Mouse (Mus musculus) intestine, embryonic 16.5 days (tissue): ENCODE measurements at regions not wholly inside any gene's neighbourhood (a gene's known extent, or its start where the extent isn't known, plus 50 kb on each side); places are given as distances from the start of the nearest gene placed in this dataset.

Source experiments
- ATAC-seq: fragments of 200-750 bp; cut with Nextera tagmentation; 2 replicates; pipeline ENCODE4 v1.8.0; 2017; ENCODE audit warnings: moderate TSS enrichment, moderate library complexity
- H3K27ac ChIP-seq: fragments of 300-500 bp; sonication (generic); 2 replicates; pipeline ENCODE4 v1.5.1; 2014; ENCODE audit warnings: mild to moderate bottlenecking, low read length
- H3K27me3 ChIP-seq: fragments of 300-500 bp; sonication (generic); replicated peaks from 2 replicates; pipeline ENCODE4 v1.6.1; 2014; ENCODE audit warnings: low read length, control low read depth, mixed read lengths; ENCODE audit not compliant: control insufficient read depth, insufficient read depth
- H3K36me3 ChIP-seq: fragments of 300-500 bp; sonication (generic); 2 replicates; pipeline ENCODE4 v1.6.1; 2014; ENCODE audit warnings: low read length, control low read depth; ENCODE audit not compliant: control insufficient read depth, insufficient read depth
- H3K4me1 ChIP-seq: fragments of 300-500 bp; sonication (generic); 2 replicates; pipeline ENCODE4 v1.6.1; 2014; ENCODE audit warnings: low read length, control low read depth, mixed read lengths; ENCODE audit not compliant: control insufficient read depth, insufficient read depth
- H3K4me2 ChIP-seq: fragments of 300-500 bp; sonication (generic); 2 replicates; pipeline ENCODE4 v1.6.1; 2014; ENCODE audit warnings: low read depth, low read length, control low read depth
- H3K4me3 ChIP-seq: fragments of 300-500 bp; sonication (generic); 2 replicates; pipeline ENCODE4 v1.5.1; 2014; ENCODE audit warnings: mild to moderate bottlenecking, low read length
- H3K9ac ChIP-seq: fragments of 300-500 bp; sonication (generic); 2 replicates; pipeline ENCODE4 v1.6.1; 2014; ENCODE audit warnings: low read depth, low read length
- H3K9me3 ChIP-seq: fragments of 300-500 bp; sonication (generic); 2 replicates; pipeline ENCODE4 v1.6.1; 2016; ENCODE audit warnings: low read length, control low read depth; ENCODE audit not compliant: control insufficient read depth
- WGBS: fragments of 180-500 bp; shearing (Covaris S2); extraction: QIAGEN DNeasy Blood & Tissue Kit; methylation state at CpG from one replicate; pipeline ENCODE4 v1.1.7; 2014; 5-methylcytosine and 5-hydroxymethylcytosine counted together

DNA sequence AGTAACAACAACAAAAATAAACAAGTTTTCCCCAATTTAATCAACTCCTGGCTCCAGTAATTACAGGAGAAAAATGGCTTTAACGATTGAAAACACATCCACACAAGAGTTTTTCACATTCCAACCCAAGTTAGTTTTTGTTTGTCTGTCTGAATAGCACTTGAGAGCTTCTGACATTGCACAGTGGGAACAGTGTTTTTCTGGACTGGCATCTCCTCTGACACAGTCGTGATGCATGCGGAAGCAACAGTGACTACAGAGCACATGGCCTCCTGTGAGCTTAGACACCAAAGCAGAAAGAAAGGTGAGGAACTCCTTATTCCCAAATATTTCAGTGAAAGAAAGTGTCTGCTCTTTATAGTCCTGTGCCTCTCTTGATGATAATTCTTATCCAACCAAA is 191.7 kb upstream of the Spaca1 start:
- no peaks in the 10 kb centered on the region for H3K36me3 ChIP-seq
- 64% methylated on average over 3 of the region's 3 CpGs for WGBS
- no peaks in the 10 kb centered on the region for H3K27me3 ChIP-seq
- H3K4me2 ChIP-seq = no peak overlapping the region
- H3K4me1 ChIP-seq = no peaks in the 10 kb centered on the region
- no peak for ATAC-seq
- H3K27ac ChIP-seq = no peak overlapping the region
- no peak overlapping the region for H3K9ac ChIP-seq
- H3K9me3 ChIP-seq = no peaks in the 10 kb centered on the region
- no peak overlapping the region for H3K4me3 ChIP-seq

DNA sequence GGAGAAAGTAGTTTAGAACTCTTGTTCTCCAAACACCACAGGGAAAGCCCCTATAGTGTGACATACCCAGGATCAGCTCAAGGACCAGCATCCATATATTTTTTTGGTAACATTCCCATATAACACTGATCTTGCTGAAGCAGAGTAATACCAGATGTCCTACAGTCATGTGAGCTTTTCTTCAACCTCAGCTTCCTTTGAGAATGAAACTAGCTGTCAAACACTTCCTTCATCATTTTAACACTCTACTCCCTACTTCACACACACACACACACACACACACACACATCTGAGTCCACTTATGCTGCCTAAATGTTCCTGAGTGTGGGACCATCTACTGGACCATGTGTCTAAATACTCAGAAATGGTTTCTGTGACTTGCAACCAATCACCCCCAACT is 209.5 kb upstream of the Spaca1 start:
- no peaks in the 10 kb centered on the region for H3K36me3 ChIP-seq
- ATAC-seq = no peak
- H3K27ac ChIP-seq = no peak overlapping the region
- no peak overlapping the region for H3K4me3 ChIP-seq
- no peaks in the 10 kb centered on the region for H3K4me1 ChIP-seq
- no peak overlapping the region for H3K4me2 ChIP-seq
- H3K9me3 ChIP-seq = no peaks in the 10 kb centered on the region
- no peaks in the 10 kb centered on the region for H3K27me3 ChIP-seq
- no peak overlapping the region for H3K9ac ChIP-seq

DNA sequence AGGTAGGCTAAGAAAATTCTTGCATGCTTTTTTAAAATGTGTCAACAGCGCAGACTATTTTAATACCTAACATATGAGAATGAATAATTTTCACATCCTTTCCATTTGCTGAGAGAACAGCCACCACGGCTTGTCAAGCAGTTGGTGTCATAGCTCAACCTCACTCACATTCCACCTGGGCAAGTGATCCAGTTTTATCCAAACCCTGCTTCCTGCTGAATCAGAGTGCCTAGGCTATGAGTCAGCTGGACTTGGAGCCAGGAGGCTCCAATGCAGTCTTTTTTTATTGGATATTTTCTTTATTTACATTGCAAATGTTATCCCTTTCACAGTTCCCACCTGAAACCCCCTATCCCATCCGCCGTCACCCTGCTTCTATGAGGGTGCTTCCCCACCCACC is 210.5 kb upstream of the Spaca1 start:
- H3K27me3 ChIP-seq = no peaks in the 10 kb centered on the region
- no peaks in the 10 kb centered on the region for H3K36me3 ChIP-seq
- no peak overlapping the region for H3K4me3 ChIP-seq
- WGBS = 94% methylated on average over 4 of the region's 4 CpGs
- no peaks in the 10 kb centered on the region for H3K9me3 ChIP-seq
- H3K4me1 ChIP-seq = no peaks in the 10 kb centered on the region
- no peak overlapping the region for H3K4me2 ChIP-seq
- no peak overlapping the region for H3K27ac ChIP-seq
- no peak overlapping the region for H3K9ac ChIP-seq
- ATAC-seq = no peak

DNA sequence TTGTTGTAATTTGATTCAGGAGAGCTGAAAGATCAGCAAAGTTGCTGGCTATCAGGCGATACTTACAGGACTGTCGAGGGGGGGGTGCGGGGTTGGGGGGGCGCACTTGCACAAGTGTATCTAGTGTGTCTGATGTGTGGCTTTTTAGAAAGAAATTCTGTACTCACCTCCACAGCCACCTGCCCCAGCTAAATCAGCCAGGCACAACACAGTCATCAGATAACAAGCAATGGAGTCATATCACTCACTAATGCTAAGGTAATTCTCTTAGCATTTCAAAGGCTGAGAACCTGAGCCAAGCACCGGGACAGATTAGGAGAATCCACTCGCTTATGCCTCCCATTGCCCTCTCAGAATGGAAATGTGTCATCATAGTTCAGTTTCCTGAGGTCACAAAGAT is 211.8 kb upstream of the Spaca1 start:
- H3K4me3 ChIP-seq = no peak overlapping the region
- WGBS = 50% methylated on average over 6 of the region's 6 CpGs
- no peak overlapping the region for H3K9ac ChIP-seq
- no peak overlapping the region for H3K27ac ChIP-seq
- H3K4me2 ChIP-seq = no peak overlapping the region
- no peaks in the 10 kb centered on the region for H3K4me1 ChIP-seq
- no peaks in the 10 kb centered on the region for H3K9me3 ChIP-seq
- no peak for ATAC-seq
- H3K36me3 ChIP-seq = no peaks in the 10 kb centered on the region
- no peaks in the 10 kb centered on the region for H3K27me3 ChIP-seq

DNA sequence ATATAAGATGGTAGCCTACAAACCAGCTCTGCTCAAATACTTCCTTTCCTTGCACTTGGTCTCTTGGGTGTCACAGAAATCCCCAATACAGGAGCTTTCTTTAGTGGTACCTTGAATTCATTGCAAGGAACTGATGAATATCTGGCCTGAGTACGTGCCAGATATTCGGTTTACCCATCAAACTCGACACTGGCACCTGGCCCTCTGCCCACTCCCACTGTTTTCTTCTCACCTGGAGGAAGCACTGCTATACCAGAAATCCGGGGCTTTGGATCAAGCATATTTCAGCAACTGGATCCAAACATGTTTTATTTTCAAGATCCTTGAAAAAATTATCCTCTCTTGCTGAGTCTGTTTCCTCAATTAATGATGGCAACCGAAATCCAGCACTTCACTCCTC is 214.4 kb upstream of the Spaca1 start:
- 92% methylated on average over 5 of the region's 5 CpGs for WGBS
- Histone ChIP-seq H3K9me3 (no peaks in the 10 kb centered on the region), H3K36me3 (no peaks in the 10 kb centered on the region), H3K9ac (no peak overlapping the region), H3K27me3 (no peaks in the 10 kb centered on the region), H3K4me2 (no peak overlapping the region), H3K27ac (no peak overlapping the region), H3K4me1 (no peaks in the 10 kb centered on the region), H3K4me3 (no peak overlapping the region)
- ATAC-seq = no peak

DNA sequence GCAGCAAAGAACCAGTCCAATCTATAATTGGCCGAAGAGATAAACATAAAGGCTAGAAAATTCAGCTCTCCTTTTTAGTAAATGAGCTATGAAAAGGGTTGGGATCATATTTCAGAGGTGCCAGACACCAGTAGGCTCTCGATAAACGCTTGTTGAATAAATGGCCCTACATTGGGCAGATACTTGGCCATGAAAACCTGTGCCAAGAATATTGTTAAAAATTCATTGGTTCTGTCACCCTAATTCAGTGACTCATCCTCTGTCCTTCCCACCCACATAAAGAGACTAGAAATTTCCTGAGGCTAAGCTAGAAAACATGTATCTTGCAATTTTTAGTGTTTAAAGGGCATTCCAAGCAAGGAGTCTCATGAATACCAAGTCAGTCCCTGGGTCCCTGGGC is 224.3 kb upstream of the Spaca1 start:
- H3K4me3 ChIP-seq = no peak overlapping the region
- ATAC-seq = no peak
- no peak overlapping the region for H3K4me2 ChIP-seq
- no peaks in the 10 kb centered on the region for H3K4me1 ChIP-seq
- no peaks in the 10 kb centered on the region for H3K36me3 ChIP-seq
- H3K27me3 ChIP-seq = no peaks in the 10 kb centered on the region
- H3K9me3 ChIP-seq = no peaks in the 10 kb centered on the region
- no peak overlapping the region for H3K27ac ChIP-seq
- no peak overlapping the region for H3K9ac ChIP-seq
- WGBS = 61% methylated on average over 3 of the region's 3 CpGs

DNA sequence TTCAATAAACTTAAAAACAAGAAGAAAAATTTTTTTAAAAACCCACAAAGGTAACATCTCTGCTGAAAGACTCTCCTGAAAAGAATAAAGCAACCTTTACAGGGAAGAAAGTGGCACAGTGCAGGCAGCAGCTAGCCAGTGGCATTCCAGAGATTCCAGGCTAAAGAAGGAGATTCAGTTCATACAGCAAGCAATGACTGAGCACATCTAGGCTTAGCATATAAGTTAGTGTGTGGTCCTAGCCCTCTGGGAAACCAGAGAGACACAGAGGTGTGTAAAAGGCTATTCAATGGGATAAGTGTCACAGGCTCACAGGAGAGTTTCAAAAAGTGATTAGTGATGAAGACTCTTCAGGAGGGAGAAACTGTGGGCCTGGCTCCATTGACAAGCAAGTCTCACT is 225.4 kb upstream of the Spaca1 start:
- no peak overlapping the region for H3K4me2 ChIP-seq
- ATAC-seq = no peak

DNA sequence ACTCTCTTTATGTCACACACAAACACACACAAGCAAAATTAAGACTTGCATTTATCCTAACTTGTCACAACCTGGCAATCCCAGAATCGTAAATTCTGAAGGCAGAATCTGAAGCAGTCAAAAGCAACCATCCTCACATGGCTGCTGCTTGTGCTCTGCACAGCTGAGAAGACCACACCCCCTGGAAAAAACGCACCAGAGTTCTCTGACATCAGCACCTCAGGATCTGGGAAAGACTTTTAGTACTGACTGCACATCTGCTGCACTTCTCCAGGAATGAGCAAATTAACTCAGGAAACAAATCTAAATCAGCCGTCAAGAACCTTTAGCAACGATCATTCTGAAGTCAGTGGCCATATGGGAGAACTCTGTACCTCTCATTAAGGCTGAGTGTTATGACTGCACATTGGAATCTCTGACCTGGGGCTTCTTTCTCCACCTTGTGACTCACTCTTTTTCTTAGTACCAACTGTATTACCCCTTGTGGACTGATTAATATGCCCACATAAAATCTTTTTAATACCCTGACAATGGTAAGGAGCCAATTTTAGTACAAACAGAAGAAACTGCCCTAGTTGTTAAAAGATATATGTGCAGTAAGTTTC is 248.1 kb upstream of the Akirin2 start:
- H3K9me3 ChIP-seq = no peaks in the 10 kb centered on the region
- no peaks in the 10 kb centered on the region for H3K36me3 ChIP-seq
- H3K9ac ChIP-seq = no peak overlapping the region
- ATAC-seq = no peak
- no peaks in the 10 kb centered on the region for H3K27me3 ChIP-seq
- no peak overlapping the region for H3K4me3 ChIP-seq
- no peaks in the 10 kb centered on the region for H3K4me1 ChIP-seq
- WGBS = 38% methylated on average over 4 of the region's 4 CpGs
- no peak overlapping the region for H3K27ac ChIP-seq
- H3K4me2 ChIP-seq = no peak overlapping the region

More for the DNA sequence above, 225.4 kb upstream of the Spaca1 start:
- Histone ChIP-seq H3K4me3 (no peak overlapping the region), H3K9ac (no peak overlapping the region), H3K36me3 (no peaks in the 10 kb centered on the region), H3K4me1 (no peaks in the 10 kb centered on the region), H3K9me3 (no peaks in the 10 kb centered on the region), H3K27ac (no peak overlapping the region), H3K27me3 (no peaks in the 10 kb centered on the region)

DNA sequence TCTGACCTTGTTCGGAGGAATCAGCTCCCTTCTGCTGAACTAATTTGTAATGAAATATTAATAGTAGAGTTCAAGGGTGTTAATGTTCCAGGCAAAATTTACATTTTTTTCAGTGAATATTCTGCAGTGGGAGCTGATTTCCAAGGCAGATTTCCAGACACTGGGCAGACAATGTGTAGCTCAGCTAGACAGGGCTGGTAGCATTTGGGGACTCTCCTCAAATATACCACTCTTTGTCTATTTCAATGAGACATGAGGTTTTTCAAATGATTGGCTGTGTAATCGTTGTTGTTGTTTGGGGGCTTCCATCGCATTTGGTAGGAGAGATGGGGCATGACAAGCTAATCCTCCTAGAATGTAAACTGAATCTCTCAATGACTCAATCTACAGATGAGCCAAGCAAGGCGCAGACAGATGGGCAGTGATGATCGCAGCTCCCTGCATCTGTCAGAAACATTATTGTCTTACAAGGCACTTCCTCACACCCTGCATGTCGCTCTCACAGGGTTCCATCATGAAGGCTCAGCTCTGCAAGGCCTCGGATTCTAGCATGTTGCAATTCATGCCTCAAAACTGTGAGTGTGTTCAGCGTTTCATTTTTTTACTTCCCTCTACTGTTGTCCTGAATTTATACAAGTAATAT is 241.7 kb upstream of the Akirin2 start:
- Histone ChIP-seq H3K9me3 (no peaks in the 10 kb centered on the region), H3K4me1 (0 out of 2 replicates have a peak, but pooled peaks cover 3% of the 10 kb centered on the region), H3K9ac (no peak overlapping the region), H3K27me3 (no peaks in the 10 kb centered on the region), H3K4me2 (no peak overlapping the region), H3K36me3 (no peaks in the 10 kb centered on the region), H3K4me3 (no peak overlapping the region), H3K27ac (no peak overlapping the region)
- no peak for ATAC-seq
- WGBS = 68% methylated on average over 8 of the region's 8 CpGs

DNA sequence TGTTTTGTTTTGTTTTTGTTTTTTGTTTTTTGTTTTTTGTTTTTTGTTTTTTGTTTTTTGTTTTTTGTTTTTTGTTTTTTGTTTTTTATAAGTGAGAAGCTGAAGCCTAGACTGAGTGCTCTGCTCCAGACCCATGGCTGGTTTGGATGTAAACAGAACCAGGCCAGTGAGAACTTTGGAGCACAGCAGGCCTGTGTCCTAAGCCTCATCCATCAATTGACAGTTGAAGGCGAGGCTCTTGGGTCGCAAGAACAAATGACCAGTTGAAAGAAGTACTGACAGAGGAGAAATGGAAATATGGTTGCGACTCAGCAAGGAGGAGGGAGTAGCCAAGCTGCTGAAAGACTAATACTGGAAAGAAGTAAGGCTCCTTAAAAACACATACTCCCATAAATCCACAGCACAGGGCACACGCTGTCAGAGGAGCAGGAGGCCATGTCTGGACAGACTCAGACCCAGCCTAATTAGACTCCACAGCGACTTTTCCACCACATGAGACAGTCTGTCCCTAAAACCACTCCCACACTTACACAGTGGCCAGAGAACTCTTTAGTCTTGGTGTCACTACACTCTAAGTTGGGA is 240.6 kb upstream of the Akirin2 start:
- Histone ChIP-seq H3K4me1 (peaks cover 7% of the 10 kb centered on the region; the same call in 1 of the 2 replicates), H3K4me2 (no peak overlapping the region), H3K27me3 (no peaks in the 10 kb centered on the region), H3K36me3 (no peaks in the 10 kb centered on the region), H3K9ac (no peak overlapping the region), H3K27ac (no peak overlapping the region), H3K9me3 (no peaks in the 10 kb centered on the region), H3K4me3 (no peak overlapping the region)
- 35% methylated on average over 5 of the region's 5 CpGs for WGBS
- ATAC-seq = no peak
